Mouse (Mus musculus): Measurements from ENCODE around the gene Alox5ap.

Alox5ap gene

DNA sequence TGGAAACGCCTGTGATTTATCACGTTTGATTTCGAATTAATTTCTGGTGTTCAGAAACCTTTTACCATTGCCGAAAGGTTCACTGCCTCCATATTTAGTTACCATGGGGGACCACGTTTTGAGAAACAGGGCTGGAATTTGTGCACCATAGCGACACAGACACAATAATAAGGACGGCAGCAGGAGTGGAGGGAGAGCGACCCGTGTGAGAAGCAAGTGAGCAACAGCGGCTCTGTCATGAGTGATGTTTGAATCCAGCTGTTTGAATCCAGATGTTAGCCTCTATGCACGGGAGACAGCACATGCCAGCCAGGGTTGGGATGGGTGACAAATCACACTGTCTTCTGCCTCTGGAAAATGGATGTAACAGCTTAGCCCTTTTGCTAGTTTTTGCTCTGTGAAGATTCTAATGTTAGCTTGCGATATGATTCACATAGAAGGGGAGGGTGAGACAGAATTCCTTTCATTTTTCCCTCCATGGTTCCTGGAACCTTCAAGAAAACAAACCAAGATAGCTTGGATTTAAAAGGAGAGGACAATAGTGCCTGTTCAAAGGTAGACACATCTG is 50.0 kb downstream of the Alox5ap start:
- no peak for DNase-seq (ENCODE audit: low spot score)

GRCm38 (mm10) chr5:149316926-149317325 is 52.4 kb downstream of the Alox5ap start:
- DNase-seq (ENCODE audit: low spot score): no peak

DNA sequence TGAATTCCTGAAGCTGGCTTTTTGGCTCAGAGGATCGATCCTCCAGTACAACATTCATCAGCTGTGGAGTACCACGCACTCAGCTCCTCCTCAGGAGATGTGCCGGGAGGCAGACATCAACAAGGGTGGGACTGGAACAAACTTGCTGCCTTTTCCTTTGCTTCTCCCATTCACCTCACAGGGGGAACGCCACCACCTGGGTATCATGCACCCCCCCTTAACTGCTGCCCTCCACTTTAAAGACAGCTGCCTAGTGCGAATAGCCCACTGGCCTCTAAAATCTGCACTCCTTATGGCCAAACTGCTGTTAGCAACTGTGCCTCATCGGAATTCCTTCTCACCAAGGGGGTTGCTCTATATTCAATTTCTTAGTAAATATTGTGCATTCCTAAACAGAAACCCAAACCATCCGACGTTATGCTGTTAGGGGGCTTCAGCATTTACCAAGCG is 55.3 kb downstream of the Alox5ap start:
- DNase-seq (ENCODE audit: low spot score): no peak

DNA sequence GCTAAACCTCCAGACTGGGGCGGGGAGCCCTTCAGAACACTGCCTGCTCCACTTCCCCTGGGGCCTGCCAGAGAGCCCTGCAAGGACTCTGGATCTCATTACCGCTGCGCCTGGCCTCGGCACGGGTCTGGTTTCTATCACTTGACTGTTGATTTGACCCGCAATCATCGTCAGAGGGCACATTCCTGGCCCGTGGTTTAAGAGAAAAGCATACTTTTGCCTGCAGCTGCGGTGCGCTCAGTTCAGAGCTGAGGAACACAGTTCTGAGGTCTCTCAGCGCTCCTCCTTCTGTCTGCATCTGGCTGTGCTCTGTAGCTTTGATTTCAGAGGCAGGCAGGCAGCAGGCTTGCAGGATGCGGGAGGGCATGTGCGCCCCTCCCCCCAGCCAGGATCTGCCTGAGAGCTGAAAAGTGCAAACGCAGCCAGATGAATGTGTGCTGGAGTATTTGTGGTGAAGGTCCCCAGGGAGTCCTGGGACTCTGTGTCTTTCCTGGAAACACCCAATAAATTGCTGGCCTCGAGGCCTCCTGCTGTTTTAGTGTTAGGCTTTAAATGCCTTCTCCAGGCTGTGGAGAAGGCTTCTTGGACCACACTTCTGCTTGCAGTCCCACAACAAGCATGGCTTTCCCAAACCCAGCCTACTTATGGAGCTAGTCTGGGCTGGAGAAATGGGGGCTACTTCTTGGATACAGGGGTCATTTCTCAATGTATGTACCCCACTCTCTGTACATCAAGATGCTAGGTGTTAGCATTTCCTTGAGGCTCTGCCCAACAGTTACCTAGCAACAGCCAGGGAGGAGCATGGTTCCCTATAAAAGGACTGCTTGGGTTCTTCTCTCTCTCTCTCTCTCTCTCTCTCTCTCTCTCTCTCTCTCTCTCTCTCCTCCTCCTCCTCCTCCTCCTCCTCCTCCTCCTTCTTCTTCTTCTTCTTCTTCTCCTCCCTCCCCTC is 56.2 kb downstream of the Alox5ap start:
- DNase-seq (ENCODE audit: low spot score): peak; percentile 59

DNA sequence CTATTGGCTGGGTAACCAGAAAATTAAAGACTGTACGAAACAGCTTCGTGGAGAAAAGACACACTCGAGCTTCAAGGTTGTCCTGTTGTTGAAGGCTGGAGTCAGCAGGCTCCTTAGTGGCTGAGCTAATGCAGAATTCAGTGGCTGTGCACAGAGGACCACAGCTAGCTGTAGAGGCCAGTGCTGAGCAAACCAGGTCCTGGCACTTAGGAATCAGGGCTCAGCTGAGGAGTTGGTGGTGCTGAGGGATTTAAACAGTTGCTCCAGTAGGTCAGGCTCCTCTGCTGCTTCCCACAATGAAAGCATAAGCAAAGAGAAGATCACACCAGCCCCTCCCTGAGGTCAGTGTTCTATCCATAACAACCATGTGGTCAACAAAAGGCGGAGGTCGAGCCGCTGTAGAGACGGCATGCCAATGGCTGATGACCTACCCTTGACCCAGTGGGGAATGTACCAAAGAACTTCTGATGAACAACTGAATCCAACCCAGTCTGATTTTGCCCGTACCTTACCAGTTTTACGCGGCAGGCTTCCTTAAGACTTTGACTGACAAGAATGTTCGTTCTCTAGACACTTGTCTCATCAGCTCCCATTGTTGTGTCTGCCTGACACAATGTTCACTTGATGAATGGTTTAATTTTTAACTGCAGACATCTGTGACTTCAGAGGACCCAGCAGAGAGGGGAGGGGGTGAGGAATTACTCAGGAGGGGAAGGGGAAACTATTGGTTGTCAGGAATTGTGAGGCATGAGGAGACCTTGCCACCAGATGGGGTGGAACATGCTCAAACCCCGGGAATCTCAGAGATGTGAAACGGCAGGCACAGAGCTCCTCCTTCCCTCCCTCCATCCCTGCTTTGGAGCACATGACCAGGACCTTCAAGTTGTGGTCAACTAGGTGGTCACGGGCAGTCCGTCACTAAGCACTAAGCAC is 57.6 kb downstream of the Alox5ap start:
- DNase-seq (ENCODE audit: low spot score): no peak

- no peak for DNase-seq (ENCODE audit: low spot score)
These were observed 58.5 kb downstream of the Alox5ap start for GRCm38 (mm10) chr5:149322938-149323553.

DNA sequence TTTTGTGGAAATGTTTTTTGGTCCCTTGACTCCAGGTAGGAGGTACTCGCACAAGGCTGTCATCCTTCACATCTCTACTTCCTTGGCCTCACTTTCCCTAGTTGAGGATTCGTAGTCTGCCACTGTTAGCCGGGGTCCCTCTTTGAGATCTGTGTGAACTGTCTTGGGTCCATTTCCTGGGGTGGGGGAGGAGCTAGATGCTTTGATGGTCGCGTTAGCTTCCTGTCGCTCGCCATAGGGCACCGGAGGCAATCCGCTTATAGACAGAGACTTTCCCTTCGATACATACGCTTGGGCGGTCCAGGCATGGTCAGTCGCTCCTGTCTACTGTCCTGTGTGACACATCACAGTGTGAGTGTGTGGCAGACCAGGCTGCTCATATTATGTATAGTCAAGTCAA is 60.2 kb downstream of the Alox5ap start:
- DNase-seq (ENCODE audit: low spot score): no peak

DNA sequence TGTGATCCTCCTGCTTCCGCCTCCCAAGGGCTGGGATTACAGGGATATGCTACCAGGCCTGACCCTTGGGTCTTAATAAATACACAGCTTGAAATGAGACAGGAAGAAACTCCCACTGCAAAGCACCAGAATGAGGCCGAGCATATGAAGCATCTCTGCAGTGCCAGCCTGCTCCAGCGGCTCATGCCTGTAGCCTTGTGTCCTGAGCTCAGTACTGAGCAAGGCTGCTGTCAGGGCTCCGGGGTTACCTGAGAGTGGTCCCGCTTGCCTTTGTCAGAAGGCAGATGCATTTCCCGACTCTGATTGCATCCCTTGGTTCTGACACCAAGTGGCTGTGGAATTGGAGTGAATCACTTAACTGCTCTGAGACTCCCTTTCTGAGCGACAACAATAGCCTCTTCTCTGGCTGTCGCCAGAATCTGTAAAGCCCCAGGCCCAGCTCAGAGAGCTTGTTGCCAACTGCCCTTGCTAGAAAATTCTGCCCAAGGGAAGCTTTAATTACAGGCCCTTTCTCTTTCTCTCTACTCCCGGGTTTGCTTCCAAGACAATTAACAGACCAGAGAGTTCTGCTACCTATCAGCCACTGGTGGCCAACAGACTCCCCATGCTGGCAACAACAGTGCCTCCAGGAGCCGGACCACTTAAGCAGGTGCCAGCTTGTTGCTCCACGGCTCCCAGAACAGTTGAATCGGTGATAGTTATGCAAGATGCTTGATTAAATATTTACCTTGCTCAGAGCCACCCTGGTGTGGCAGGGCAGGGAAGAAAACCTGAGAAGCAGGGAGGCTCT is 64.7 kb downstream of the Alox5ap start:
- DNase-seq (ENCODE audit: low spot score): no peak

- DNase-seq (ENCODE audit: low spot score): no peak
These were observed 66.0 kb downstream of the Alox5ap start for GRCm38 (mm10) chr5:149330601-149331000.

- DNase-seq (ENCODE audit: low spot score): no peak
These were observed 67.0 kb downstream of the Alox5ap start for GRCm38 (mm10) chr5:149331407-149332143.

DNA sequence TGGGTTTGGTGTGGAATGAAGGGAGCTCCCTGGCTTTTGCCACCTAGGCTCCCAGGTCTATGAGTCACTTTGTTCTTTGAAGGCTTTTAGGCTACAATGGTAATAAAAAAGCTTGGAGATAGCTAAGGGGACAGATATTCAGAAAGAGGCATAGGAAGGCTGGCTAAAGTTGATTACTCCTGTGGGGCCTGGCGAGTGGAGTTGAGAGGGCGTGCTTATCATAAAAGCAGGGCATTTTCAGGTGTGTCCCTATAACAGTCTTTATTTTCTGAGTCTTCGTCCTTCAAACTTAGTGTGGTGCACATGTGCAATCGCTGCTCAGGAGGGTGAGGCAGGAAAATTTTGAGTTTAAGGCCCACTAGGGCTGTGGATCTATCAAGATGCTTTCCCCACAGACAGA is 68.2 kb downstream of the Alox5ap start:
- no peak for DNase-seq (ENCODE audit: low spot score)

- DNase-seq (ENCODE audit: low spot score): no peak
These were observed 69.6 kb downstream of the Alox5ap start for GRCm38 (mm10) chr5:149333941-149334698.

DNA sequence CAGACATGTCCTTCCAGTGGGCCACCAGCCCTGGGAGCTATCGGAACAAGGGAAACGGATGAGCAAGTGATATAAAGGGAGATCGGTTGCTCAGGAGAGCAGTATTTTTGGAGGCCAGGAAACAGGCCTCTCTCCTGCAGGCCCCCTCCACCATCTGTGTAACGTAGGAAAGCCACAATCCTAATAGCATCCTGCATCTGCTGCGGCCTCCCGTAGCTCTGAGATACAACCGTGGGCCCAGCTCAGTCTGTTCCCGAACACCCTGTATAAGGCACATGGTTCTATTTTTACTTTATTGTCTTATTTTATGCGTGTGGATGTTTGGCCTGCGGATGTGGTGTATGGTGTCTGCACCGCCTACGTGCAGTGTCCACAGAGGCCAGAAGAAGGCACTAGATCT is 70.4 kb downstream of the Alox5ap start:
- no peak for DNase-seq (ENCODE audit: low spot score)

DNA sequence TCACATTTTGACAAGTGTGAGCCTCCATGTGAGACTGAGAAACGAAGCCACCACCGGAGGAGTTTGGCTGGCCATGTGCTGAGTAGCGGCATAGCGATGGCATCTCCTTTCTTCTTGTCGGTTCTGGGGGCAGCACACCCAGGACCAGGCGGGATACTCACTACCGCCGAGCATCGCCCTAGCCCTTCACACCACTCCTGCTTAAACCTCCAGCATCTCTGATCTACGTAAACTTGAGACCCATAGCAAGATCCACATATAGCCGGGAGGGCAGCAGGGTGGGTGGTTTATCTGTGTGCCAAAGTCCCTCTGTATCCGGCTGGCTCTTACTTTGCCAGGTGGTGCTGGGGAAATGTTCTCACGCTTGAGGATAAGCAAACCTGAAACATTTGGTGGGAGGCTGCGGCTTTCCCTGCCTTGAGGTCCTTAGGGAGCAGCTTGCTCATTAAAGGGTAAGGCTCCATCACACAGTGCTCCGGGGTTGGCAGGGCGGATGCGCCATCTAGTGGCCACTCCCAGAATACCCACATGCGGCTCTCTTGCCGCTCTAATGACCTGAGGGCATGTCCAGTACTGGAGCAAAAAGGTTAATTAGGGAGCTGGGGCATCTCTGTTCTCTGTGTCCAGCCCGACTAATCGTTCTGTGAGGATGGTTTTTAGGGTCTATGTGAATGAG is 71.1 kb downstream of the Alox5ap start:
- DNase-seq (ENCODE audit: low spot score): peak; percentile 59

DNA sequence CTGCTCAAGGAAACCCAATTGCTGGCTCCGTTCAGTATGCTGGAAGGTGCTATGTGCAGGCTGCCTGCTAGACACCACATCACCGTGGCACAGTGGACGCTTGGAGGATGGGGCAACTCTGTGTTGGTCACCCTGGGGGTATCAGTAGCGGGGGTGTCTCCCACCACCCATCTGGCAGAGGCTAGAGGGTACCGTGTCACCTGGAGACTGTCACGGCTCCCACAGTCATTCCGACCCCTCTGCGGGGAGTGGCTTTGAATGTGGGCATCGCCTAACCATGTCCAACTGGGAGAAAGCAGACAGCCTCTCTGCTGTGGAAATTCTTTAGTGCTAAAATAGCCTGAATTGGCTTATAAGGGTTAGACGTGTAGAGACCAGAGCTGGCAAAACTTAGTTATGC is 72.6 kb downstream of the Alox5ap start:
- DNase-seq (ENCODE audit: low spot score): no peak

Data from left cerebral cortex, adult 11 months (tissue).